Mouse (Mus musculus) C2C12 (cell line): ENCODE results near the gene Susd4.

Experiments used
- CTCF ChIP-seq: IDR thresholded peaks from one replicate; pipeline ENCODE4 v1.5.1; 2011; ENCODE audit not compliant: control insufficient read depth, insufficient read depth, insufficient read length
- FOSL1 ChIP-seq: IDR thresholded peaks from one replicate; pipeline ENCODE4 v1.8.0; 2011; ENCODE audit warnings: mild to moderate bottlenecking, low read length; ENCODE audit not compliant: poor library complexity, insufficient read depth, severe bottlenecking
- MYOG ChIP-seq: IDR thresholded peaks from one replicate; pipeline ENCODE4 v1.6.1; 2011; ENCODE audit not compliant: control insufficient read depth, insufficient read length; ENCODE audit errors: extremely low read depth

DNA sequence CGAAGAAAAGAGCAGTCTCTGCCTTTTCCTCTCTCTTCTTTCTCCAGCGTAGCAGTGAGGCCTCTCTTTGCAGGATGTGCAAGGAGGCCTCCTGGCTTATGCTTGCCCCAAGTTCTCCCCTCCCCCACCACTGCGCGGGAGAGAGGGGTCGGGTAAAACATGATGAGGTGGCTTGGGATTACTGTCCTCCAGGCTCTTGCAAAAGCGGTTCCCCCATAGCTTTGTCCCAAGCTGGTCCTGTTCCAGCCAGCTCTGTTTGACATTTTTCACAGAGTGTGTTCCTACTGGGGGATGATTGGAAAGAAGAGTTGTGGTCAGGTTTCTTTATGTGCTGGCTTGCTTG is 105.4 kb downstream of the Susd4 start:
- TF ChIP-seq CTCF (no peak), FOSL1 (no peak), MYOG (no peak)
